Mouse (Mus musculus) heart, embryonic 12.5 days (tissue): ENCODE measurements around the gene Metap1d. TPM values are rescaled to one million over a fixed set of nuclear protein-coding genes. Genes with fewer than 3 reads are reported as not detected.

Experiments used
- ATAC-seq: fragments of 200-750 bp; cut with Nextera tagmentation; 2 replicates; pipeline ENCODE4 v1.8.0; 2017; ENCODE audit warnings: moderate TSS enrichment, moderate library complexity; ENCODE audit not compliant: insufficient number of reproducible peaks, low FRiP score
- H3K27ac ChIP-seq: fragments of 300-500 bp; sonication (generic); 2 replicates; pipeline ENCODE4 v1.5.1; 2016; ENCODE audit warnings: mild to moderate bottlenecking, moderate library complexity; ENCODE audit not compliant: poor library complexity, severe bottlenecking
- H3K27me3 ChIP-seq: fragments of 300-500 bp; sonication (generic); replicated peaks from 2 replicates; pipeline ENCODE4 v1.6.1; 2016; ENCODE audit warnings: mild to moderate bottlenecking, moderate library complexity
- H3K36me3 ChIP-seq: fragments of 300-500 bp; sonication (generic); 2 replicates; pipeline ENCODE4 v1.6.1; 2016; ENCODE audit warnings: mild to moderate bottlenecking, moderate library complexity
- H3K4me1 ChIP-seq: fragments of 300-500 bp; sonication (generic); replicated peaks from 2 replicates; pipeline ENCODE4 v1.6.1; 2016; ENCODE audit warnings: mild to moderate bottlenecking
- H3K4me2 ChIP-seq: fragments of 300-500 bp; sonication (generic); 2 replicates; pipeline ENCODE4 v1.6.1; 2016; ENCODE audit warnings: mild to moderate bottlenecking, moderate library complexity
- H3K4me3 ChIP-seq: fragments of 300-500 bp; sonication (generic); 2 replicates; pipeline ENCODE4 v1.5.1; 2016; ENCODE audit warnings: mild to moderate bottlenecking
- H3K9ac ChIP-seq: fragments of 300-500 bp; sonication (generic); 2 replicates; pipeline ENCODE4 v1.6.1; 2016; ENCODE audit warnings: mild to moderate bottlenecking, moderate library complexity
- H3K9me3 ChIP-seq: fragments of 300-500 bp; sonication (generic); replicated peaks from 2 replicates; pipeline ENCODE4 v1.6.1; 2016; ENCODE audit warnings: mild to moderate bottlenecking, moderate library complexity
- WGBS: fragments of 180-500 bp; shearing (Covaris S2); methylation state at CpG from one replicate; pipeline ENCODE4 v1.1.7; 2016; 5-methylcytosine and 5-hydroxymethylcytosine counted together
- polyA plus RNA-seq: library from polyadenylated mRNA; unstranded; fragments of >200 nt; fragmentation: Nextera tagmentation; extraction: Ambion mirVana; gene quantifications from 2 replicates; pipeline ENCODE4 v1.2.1, GENCODE M21; 2016

Gene Metap1d
- polyA plus RNA-seq, 1 experiment from 2014 or later, result 35.6 TPM

DNA sequence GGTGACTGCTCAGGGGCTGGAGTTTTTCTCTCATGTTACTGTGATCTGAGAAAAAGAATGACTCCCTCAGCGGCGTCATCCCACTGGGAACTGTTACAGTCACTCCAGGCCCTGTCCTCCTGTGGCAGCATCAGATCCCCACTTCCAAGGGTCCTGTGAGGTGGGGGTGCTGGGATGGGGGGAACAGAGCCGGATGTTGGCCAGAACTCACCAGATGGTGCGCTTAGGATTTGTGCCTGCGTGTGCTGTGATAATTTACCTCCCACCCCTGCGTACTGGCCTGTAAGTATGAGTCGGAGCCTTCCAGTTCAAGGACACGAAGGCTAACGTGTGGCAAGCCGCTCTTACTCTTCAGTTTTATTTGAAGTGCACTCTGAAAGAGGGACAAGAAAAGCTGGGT, 22.2 kb downstream of the Metap1d start:
- Histone ChIP-seq H3K36me3 (no peaks in the 10 kb centered on the region), H3K27me3 (no peaks in the 10 kb centered on the region), H3K4me1 (peaks cover 11% of the 10 kb centered on the region), H3K9me3 (peaks cover 5% of the 10 kb centered on the region; the same call in 1 of the 2 replicates), H3K4me2 (no peak overlapping the region), H3K4me3 (no peak overlapping the region), H3K9ac (no peak overlapping the region), H3K27ac (no peak overlapping the region)
- 68% methylated on average over 10 of the region's 10 CpGs for WGBS
- no peak for ATAC-seq

DNA sequence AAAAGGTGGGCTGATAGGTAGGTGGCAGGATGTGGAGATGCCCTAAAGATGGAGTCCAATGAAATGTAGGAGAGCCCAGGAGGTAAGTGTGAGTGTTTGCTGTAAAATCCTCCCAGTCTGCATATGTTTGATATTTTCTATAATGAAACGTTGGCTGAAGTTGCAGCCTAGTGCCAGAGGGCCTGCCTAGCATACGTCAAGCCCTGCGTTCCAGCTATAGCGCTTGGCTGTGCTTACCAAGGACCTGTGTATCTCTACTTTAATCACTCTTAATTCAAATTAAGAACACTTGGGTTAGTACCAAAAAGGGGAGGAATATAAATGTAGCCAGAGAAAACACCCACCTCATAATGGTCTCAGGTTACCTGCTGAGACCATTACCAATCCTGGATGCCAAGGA, 22.7 kb downstream of the Metap1d start:
- peaks cover 11% of the 10 kb centered on the region for H3K4me1 ChIP-seq
- H3K4me3 ChIP-seq, result no peak overlapping the region
- WGBS, result 92% methylated on average over 4 of the region's 4 CpGs
- no peaks in the 10 kb centered on the region for H3K36me3 ChIP-seq
- H3K4me2 ChIP-seq, result no peak overlapping the region
- H3K27ac ChIP-seq, result no peak overlapping the region
- no peak for ATAC-seq
- no peaks in the 10 kb centered on the region for H3K27me3 ChIP-seq
- peaks cover 5% of the 10 kb centered on the region; the same call in 1 of the 2 replicates for H3K9me3 ChIP-seq
- H3K9ac ChIP-seq, result no peak overlapping the region

- Histone ChIP-seq H3K36me3 (no peaks in the 10 kb centered on the region), H3K9ac (no peak overlapping the region), H3K4me3 (no peak overlapping the region), H3K4me2 (no peak overlapping the region), H3K27me3 (no peaks in the 10 kb centered on the region), H3K9me3 (peaks cover 5% of the 10 kb centered on the region; the same call in 1 of the 2 replicates), H3K27ac (no peak overlapping the region), H3K4me1 (peaks cover 11% of the 10 kb centered on the region)
- no peak for ATAC-seq
These were observed 24.7 kb downstream of the Metap1d start for GRCm38 (mm10) chr2:71477787-71478186.

DNA sequence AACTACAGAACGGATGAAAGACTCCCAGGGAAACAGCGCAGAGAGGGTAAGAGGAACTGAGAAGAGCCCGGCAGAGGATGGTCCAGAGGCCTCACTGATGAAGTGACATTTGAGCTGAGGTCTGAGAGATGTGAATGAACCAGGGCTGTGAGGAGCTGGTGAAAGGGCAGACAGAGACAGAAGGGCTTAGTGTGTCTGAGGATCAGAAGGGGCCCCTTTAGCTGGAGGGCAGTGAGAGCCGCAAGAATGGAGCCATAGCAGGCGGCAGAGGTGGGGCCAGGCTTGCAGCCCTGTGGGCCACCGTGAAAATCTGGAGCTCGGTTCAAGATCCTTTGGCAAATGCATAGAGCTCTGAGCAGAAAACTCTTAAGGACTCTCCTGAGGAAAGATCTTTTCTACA, 26.8 kb downstream of the Metap1d start:
- WGBS, result 12% methylated on average over 7 of the region's 7 CpGs
- H3K4me1 ChIP-seq, result peaks cover 7% of the 10 kb centered on the region
- peaks cover 5% of the 10 kb centered on the region; the same call in 1 of the 2 replicates for H3K9me3 ChIP-seq
- no peak overlapping the region for H3K4me3 ChIP-seq
- H3K27ac ChIP-seq, result no peak overlapping the region
- H3K27me3 ChIP-seq, result no peaks in the 10 kb centered on the region
- peak; percentile 33; the same call in 1 of the 2 replicates for ATAC-seq
- peak overlapping the region; percentile 42 for H3K4me2 ChIP-seq
- no peaks in the 10 kb centered on the region for H3K36me3 ChIP-seq
- H3K9ac ChIP-seq, result 0 out of 2 replicates have a peak overlapping the region, but pooled peaks have one; percentile 5

DNA sequence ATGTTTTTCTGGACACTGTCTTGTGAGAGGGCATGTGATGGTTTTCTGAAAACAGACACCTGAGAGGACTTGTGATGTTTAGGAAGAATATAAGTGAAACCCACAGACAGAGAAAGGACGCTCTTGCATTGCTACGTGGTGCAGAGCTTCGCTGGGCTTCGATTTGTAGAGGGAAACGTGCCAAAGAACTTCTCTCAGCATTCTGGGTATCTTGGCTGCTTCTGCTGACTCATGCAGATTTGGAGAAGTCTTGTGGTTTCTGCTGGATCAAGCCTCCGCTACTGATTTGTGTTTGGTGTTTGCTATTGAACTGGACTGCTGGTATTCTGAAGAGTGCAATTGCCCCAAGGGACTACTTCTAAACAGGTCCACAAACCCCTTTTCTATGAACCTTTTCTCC, 28.7 kb downstream of the Metap1d start:
- Histone ChIP-seq H3K4me3 (no peak overlapping the region), H3K9me3 (peaks cover 5% of the 10 kb centered on the region; the same call in 1 of the 2 replicates), H3K36me3 (no peaks in the 10 kb centered on the region), H3K27ac (no peak overlapping the region), H3K4me1 (peaks cover 7% of the 10 kb centered on the region), H3K27me3 (no peaks in the 10 kb centered on the region), H3K4me2 (no peak overlapping the region), H3K9ac (no peak overlapping the region)
- ATAC-seq, result no peak
- WGBS, result 71% methylated on average over 6 of the region's 6 CpGs

DNA sequence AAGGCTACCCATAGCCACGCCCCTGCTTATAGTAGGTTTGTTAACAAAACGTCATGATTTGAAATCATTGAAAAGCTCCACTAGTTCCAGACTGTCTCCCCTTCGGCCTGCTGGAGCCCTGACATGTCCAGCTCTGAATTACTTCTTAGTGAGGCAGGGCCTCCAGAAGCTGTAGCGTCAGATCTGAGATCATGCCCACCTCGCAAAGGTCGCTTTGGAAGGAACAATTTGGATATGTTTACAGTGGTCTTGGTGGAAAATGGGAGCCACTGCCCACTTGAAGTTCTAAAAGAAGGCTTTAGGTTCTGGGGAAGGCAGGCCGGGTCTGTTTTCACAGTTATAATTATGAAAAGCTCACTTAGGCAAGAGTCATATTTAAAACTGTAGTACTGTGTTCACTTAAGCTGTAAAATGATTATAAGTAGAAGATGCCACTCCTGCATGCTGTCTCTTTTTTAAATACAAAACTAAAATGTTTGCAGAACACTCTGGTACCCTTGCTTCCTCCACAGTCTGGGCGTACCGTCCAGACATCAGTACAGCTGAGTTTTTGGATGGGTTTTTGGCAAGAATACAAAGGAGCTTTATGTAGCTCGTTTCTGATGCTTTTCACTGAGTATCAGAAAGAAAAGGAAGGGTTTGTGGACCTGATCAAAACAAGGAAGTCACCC, 30.1 kb downstream of the Metap1d start:
- no peaks in the 10 kb centered on the region for H3K27me3 ChIP-seq
- no peak overlapping the region for H3K9ac ChIP-seq
- H3K4me3 ChIP-seq, result no peak overlapping the region
- no peaks in the 10 kb centered on the region for H3K36me3 ChIP-seq
- H3K4me1 ChIP-seq, result peaks cover 7% of the 10 kb centered on the region
- WGBS, result 69% methylated on average over 10 of the region's 10 CpGs
- H3K9me3 ChIP-seq, result no peaks in the 10 kb centered on the region
- H3K27ac ChIP-seq, result no peak overlapping the region
- no peak overlapping the region for H3K4me2 ChIP-seq
- ATAC-seq, result no peak

GRCm38 (mm10) chr2:71483717-71484066, 30.6 kb downstream of the Metap1d start:
- H3K36me3 ChIP-seq, result no peaks in the 10 kb centered on the region
- WGBS, result 67% methylated on average over 5 of the region's 5 CpGs
- H3K4me1 ChIP-seq, result peaks cover 7% of the 10 kb centered on the region
- H3K9ac ChIP-seq, result no peak overlapping the region
- ATAC-seq, result no peak
- H3K4me3 ChIP-seq, result no peak overlapping the region
- H3K27me3 ChIP-seq, result no peaks in the 10 kb centered on the region
- H3K9me3 ChIP-seq, result no peaks in the 10 kb centered on the region
- H3K27ac ChIP-seq, result no peak overlapping the region
- H3K4me2 ChIP-seq, result no peak overlapping the region

DNA sequence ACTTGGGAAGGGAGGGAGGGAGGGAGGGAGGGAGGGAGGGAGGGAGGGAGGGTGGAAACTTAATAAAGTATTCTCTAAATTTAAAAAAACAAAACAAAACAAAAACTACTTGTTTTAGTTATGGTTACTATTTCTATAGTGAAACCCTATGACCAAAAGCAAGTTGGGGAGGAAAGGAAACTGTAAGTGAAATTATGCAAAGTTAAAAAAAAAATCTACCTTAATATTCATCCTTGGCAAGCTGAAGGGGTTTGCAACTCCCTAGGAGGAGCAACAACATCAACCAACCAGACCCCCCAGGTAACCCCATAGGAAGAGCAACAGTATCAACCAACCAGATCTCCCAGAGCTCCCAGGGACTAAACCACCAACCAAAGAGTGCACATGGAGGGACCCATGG, 38.2 kb downstream of the Metap1d start:
- no peak for ATAC-seq
- no peak overlapping the region for H3K4me3 ChIP-seq
- no peak overlapping the region for H3K9ac ChIP-seq
- no peaks in the 10 kb centered on the region for H3K9me3 ChIP-seq
- H3K4me2 ChIP-seq, result no peak overlapping the region
- no peak overlapping the region for H3K27ac ChIP-seq
- no peaks in the 10 kb centered on the region for H3K27me3 ChIP-seq
- no peaks in the 10 kb centered on the region; the same call in 1 of the 2 replicates for H3K4me1 ChIP-seq
- no peaks in the 10 kb centered on the region for H3K36me3 ChIP-seq

- Histone ChIP-seq H3K36me3 (no peaks in the 10 kb centered on the region), H3K27me3 (no peaks in the 10 kb centered on the region), H3K27ac (no peak overlapping the region), H3K4me1 (no peaks in the 10 kb centered on the region; the same call in 1 of the 2 replicates), H3K9ac (no peak overlapping the region), H3K4me2 (no peak overlapping the region), H3K9me3 (no peaks in the 10 kb centered on the region), H3K4me3 (no peak overlapping the region)
- no peak for ATAC-seq
- WGBS, result 69% methylated on average over 12 of the region's 12 CpGs
These were observed 40.1 kb downstream of the Metap1d start for GRCm38 (mm10) chr2:71493161-71493683.

DNA sequence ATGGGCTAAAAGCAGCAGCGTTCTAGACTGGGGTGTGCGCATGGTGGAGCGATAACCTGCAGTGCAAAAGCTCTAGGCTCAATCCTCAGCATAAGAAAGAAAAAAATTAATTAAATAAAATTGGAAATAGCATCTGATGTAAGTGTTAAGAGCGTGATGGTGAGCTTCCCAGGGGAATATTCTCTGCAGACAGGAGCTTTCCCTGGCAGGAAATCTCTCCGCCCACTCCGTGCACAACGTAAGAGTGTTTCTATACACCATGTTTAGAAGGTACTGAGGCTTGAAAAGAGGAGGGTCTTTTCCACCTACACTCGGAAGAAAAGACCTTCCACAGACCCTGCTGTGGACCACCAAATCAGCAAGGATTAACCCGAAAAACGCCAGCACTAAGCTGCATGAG, 41.4 kb downstream of the Metap1d start:
- H3K27me3 ChIP-seq, result no peaks in the 10 kb centered on the region
- no peaks in the 10 kb centered on the region for H3K36me3 ChIP-seq
- no peaks in the 10 kb centered on the region for H3K9me3 ChIP-seq
- WGBS, result 71% methylated on average over 10 of the region's 10 CpGs
- H3K4me2 ChIP-seq, result no peak overlapping the region
- H3K27ac ChIP-seq, result no peak overlapping the region
- no peak for ATAC-seq
- H3K9ac ChIP-seq, result no peak overlapping the region
- H3K4me3 ChIP-seq, result no peak overlapping the region
- no peaks in the 10 kb centered on the region; the same call in 1 of the 2 replicates for H3K4me1 ChIP-seq

DNA sequence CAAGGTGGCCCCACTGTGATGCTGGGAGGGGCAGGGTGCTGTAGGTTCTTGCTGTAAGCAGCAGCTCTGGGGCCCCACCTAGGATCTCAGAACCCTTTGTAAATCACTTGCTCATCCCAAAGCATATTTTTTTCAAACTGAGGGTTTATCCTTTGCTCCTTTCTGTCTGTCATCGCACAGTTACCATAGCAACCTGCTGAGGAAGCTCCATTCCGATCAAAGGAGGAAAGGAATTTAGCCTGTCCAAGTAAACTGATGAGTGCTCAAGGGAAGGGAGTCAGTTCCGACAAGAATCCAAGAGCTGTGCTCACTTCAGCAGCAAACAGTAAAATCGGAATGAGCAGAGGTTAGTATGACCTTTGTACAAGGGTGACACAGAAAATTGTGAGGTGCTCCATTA, 41.9 kb downstream of the Metap1d start:
- no peak overlapping the region for H3K9ac ChIP-seq
- no peak for ATAC-seq
- WGBS, result 48% methylated on average over 4 of the region's 4 CpGs

DNA sequence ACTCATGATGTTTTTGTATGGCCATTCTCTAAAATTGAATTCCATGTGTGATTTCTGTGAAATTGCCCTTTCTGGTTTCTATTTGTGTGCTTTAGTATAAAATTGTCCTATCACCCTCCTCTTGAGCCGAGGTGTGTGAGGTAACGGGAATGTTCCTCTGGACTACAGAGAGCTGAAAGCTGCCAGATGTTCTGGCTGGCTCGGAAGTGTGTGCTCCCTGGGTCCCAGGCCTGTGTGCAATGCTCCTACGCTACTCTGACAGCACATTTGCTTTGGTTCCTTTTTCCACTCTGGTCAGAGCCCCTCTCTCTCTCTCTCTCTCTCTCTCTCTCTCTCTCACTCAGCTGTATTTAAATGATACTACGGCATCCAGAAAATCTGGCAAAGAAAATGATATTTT, 44.1 kb downstream of the Metap1d start:
- Histone ChIP-seq H3K9me3 (no peaks in the 10 kb centered on the region), H3K9ac (no peak overlapping the region), H3K27me3 (no peaks in the 10 kb centered on the region), H3K36me3 (no peaks in the 10 kb centered on the region), H3K27ac (no peak overlapping the region), H3K4me1 (no peaks in the 10 kb centered on the region; the same call in 1 of the 2 replicates), H3K4me3 (no peak overlapping the region), H3K4me2 (no peak overlapping the region)
- ATAC-seq, result no peak
- WGBS, result 52% methylated on average over 5 of the region's 5 CpGs

More for the DNA sequence above, 41.9 kb downstream of the Metap1d start:
- Histone ChIP-seq H3K9me3 (no peaks in the 10 kb centered on the region), H3K27me3 (no peaks in the 10 kb centered on the region), H3K36me3 (no peaks in the 10 kb centered on the region), H3K4me3 (no peak overlapping the region), H3K4me1 (no peaks in the 10 kb centered on the region; the same call in 1 of the 2 replicates), H3K27ac (no peak overlapping the region), H3K4me2 (no peak overlapping the region)
